Mouse (Mus musculus) kidney, postnatal 14 days (tissue): ENCODE measurements at regions not wholly inside any gene's neighbourhood (a gene's known extent, or its start where the extent isn't known, plus 50 kb on each side); places are given as distances from the start of the nearest gene placed in this dataset.

Experiments
- DNase-seq: peaks from one replicate; pipeline ENCODE4 v3.0.0; 2022; ENCODE audit warnings: mixed read lengths

GRCm38 (mm10) chr7:73293337-73293736 is 82.0 kb upstream of the Rgma start:
- DNase-seq = no peak

GRCm38 (mm10) chr7:73294399-73294798 is 80.9 kb upstream of the Rgma start:
- no peak for DNase-seq

DNA sequence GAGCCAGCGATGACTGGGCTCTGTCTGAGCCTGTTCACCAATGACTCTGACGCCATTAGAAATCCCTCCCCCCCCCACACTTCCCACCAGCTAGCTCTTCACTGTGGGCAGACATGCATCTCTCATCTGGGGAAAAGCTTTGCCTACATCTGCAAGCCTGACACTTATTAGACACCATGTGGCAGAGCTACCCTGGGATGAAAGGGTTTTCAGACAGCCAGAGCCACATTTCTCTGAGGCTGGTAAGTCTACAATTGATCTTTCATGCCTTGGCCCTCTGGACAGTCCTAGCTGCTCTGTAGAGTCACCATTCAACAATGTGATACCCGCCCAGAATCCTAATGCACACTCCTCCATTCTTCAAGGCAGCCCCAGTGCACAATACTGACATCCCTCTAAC is 72.8 kb upstream of the Rgma start:
- DNase-seq = no peak

GRCm38 (mm10) chr7:73303818-73304217 is 71.5 kb upstream of the Rgma start:
- no peak for DNase-seq

- no peak for DNase-seq
Measured at GRCm38 (mm10) chr7:73304799-73305198, 70.5 kb upstream of the Rgma start.

- DNase-seq = no peak
Measured at GRCm38 (mm10) chr7:73305286-73305975, 69.9 kb upstream of the Rgma start.

- no peak for DNase-seq
Measured at GRCm38 (mm10) chr7:73306296-73306695, 69.0 kb upstream of the Rgma start.

DNA sequence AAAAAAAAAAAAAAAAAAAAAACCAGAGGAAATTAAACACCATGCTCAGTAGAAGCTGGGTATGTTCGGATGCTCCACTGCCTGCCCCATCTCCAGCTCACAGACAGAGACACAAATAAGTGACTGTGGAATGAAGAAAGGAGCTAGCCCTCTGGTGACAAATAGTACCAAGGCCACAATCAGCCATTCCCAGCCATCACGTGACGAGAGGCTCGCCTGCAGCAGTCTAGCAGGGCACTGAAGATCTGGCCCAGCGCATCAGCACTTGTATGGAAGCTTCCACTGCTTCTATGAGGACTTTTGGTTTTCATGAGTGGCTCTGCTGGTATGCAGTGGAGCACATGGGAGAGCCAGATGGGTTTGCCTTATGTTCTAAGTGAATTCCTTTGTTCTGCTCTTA is 68.6 kb upstream of the Rgma start:
- no peak for DNase-seq

DNA sequence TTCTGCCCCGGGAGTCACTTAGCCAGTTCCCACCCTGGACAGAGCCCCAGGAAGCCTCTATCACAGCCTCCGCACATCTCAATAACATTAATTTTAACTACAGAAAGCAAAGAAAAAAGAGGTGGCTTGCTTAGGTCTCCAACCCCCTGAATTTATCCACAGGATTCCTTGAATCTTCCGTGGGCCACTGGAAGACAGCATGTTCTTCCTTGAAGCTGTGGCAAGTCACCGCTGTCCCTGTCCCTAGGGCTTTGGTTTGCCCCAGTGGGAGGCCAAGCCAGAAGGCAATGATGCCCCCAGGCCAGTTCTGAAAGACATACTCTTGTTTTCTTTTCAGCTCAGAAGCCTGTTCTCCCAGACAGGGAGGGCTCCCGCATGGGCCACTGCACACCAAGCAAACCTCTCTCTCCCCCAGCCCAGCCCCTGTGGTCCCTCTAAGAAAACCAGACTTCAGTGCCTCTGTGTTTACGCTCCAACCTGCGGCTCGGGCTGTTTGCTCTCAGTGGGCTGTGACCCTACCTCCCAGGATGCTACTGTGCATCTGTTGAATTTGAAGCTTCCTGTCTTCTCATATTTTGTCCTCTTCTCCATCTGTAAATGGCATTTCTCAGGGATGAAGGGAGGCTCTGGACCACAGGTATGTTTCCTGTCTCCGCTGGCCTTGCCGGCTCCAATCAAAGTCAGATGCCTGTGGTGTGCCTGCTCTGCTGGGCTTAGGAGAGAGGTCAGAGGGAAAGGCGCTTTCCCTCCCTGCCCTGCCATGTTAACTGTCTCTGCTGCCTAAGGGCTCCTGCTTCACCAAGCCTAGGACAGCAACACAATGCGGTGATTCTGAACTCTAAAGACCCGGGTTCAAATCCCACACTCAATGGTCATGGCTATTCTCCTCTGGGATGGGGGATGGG is 67.5 kb upstream of the Rgma start:
- DNase-seq = no peak

GRCm38 (mm10) chr7:73308981-73309380 is 66.3 kb upstream of the Rgma start:
- no peak for DNase-seq

GRCm38 (mm10) chr7:73310056-73310455 is 65.3 kb upstream of the Rgma start:
- no peak for DNase-seq

DNA sequence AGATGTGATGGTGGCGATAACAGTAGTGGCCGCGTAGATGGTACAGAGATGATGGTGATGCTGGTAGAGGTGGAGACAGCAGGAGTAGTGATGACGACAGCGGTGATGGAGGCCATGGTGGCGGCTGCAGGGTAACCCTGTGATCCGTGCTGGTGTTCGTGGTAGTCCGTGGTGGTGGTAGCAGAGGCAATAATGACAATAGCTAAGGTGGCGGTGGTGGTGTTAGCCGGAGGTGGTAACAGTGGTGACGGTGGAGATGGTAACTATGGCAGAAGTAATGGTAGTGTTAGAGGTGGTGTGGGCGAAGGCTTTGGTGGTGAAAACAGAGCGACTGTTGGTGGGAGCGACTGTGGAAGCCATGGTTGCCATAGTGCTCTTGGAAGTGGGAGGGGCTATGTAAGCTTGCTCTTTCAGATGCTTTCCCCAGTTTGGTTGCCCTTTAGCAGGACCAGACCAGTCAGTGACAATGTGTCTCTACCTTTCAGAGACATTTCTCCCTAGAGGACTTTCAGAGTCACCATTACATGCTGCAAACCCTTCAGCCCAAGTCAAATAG is 64.7 kb upstream of the Rgma start:
- no peak for DNase-seq

GRCm38 (mm10) chr7:73315555-73315954 is 59.8 kb upstream of the Rgma start:
- no peak for DNase-seq

GRCm38 (mm10) chr7:73317574-73317973 is 57.7 kb upstream of the Rgma start:
- no peak for DNase-seq

DNA sequence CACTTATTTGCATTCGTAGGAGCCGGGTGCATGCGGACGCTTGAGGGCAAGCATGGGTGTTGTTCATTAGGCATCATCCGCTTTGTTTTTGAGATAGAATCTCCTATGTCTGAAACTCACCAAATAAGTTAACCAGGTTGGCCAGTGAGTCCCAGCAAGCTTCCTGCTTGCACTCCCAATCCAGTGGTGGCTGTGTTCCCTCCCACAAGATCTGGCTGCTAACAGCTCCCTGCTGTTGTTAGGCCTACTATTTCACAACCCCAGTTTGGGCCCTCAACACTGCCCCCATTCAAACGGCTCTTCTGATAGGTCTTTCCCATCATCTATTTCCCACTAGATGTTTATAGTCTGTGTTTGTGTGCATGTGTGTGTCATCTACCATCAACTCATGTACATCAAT is 56.3 kb upstream of the Rgma start:
- no peak for DNase-seq

- no peak for DNase-seq
Measured at GRCm38 (mm10) chr7:73319994-73320393, 55.3 kb upstream of the Rgma start.

DNA sequence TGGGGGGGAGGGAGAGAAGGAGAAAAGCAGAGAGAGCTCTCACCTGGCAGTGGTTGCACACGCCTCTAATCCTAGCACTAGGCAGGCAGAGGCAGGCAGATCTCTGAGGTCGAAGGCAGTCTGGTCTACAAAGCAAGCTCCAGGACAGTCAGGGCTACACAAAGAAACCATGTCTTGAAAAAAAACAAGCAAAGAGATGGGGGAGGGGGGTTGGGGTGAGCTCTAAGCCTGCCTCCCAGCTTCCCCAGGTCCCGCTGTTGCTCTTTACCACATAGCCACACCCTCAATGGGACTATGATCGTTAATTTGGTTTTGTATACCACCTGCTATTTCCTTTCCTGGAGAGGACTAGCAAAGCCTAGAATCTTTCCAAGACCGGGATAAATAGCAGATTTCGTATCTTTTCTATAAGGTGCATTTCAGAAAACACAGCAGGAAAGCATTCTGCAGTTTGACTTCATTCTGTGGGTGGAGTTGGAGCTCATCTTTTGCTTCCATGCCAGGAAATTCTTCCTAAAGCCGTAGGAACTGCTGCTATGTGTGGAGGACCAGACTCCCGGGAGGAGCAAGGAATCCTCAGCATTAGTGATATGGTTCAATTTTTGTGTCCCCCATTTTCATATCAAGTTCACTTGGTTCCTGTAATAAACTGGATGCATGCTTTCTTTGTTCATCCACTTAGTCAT is 52.7 kb upstream of the Rgma start:
- no peak for DNase-seq

DNA sequence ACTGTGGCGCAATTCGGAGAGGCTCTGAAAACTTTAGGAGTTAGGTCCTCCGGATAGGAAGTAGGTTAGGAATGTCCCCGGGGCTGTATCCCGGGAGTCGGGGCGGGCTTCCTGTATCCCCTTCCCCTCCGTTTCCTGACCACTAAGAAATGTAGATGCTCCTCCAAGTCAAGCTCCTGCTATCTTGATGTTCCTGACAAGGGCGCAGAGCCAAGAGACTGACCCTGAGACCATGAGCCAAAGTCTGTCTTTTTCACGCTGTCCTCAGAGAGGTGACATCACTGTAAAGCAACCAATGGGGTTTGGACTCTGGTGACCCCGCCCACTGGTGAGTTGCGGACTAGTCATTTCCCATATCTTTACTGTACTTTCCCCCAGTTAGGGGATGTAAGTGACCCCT is 51.8 kb upstream of the Rgma start:
- DNase-seq = no peak

- DNase-seq = no peak
Measured at GRCm38 (mm10) chr7:73325503-73325902, 49.8 kb upstream of the Rgma start.
